Mouse (Mus musculus) lung, postnatal 4 days (tissue): ENCODE results near the gene Ppp1ca.

Experiments used
- DNase-seq, 2 experiments: peaks; one replicate each; pipeline ENCODE4 v3.0.0; 2021

The Ppp1ca gene

DNA sequence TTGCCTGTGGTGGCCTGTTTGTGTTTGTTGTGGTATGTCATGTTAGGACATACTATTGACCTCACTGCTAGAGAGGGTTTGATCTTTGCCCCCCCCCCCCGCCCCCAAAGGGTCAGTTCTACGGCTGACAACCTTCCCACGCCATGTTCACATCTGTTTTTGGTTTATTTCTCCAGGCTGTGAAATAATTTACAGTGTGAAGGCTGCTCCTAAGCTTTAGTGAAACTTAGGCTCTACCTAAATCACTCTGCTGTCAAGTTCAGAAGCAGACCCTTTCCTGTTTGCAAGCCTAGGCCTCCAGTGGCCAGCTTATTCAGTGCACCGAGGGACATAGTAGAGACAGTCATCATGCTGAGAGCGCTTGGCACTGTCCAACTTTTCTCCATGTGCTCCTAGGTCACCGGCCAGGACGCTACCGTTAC is 48.4 kb downstream of the Ppp1ca start:
- DNase-seq, result no peak

- DNase-seq, result no peak
Measured at GRCm38 (mm10) chr19:4242416-4242815, 50.6 kb downstream of the Ppp1ca start.

DNA sequence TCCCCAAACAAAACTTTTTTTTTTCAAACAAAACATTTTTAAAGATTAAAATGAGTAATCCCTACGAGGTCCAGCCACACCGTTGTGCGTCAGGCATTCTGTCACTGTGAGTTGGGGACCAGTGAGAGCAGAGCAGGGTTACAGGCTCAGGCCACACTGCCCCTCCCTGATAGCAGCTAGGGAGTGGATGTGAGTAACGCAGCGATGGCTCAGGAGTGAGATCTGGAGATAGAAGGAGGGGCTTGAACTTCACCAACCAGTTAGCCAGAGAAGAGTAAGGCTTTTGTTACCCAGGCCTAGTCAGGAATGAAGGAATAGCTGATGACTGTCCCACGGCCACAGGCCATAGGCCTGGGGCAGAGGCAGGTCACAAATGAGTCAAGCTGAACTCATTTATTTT is 52.9 kb downstream of the Ppp1ca start:
- DNase-seq, result no peak
